Mouse (Mus musculus) heart, adult 8-10 months (tissue): ENCODE measurements around the gene Serpina3g. TPM values are rescaled to one million over a fixed set of nuclear protein-coding genes. Genes with fewer than 3 reads are reported as not detected.

Experiments used
- DNase-seq: peaks from one replicate; pipeline ENCODE4 v3.0.0; 2022; ENCODE audit warnings: low spot score
- total RNA-seq, 4 experiments: library from RNA; stranded (reverse); gene quantifications; 2 replicates each; pipeline ENCODE4 v1.2.4; 2022

The Serpina3g gene
- total RNA-seq, 4 experiments from 2014 or later = 0.84 to 2.1 (median 1.8) TPM

- no peak for DNase-seq
Observed at GRCm38 (mm10) chr12:104279056-104279435, 43.0 kb downstream of the Serpina3g start.

DNA sequence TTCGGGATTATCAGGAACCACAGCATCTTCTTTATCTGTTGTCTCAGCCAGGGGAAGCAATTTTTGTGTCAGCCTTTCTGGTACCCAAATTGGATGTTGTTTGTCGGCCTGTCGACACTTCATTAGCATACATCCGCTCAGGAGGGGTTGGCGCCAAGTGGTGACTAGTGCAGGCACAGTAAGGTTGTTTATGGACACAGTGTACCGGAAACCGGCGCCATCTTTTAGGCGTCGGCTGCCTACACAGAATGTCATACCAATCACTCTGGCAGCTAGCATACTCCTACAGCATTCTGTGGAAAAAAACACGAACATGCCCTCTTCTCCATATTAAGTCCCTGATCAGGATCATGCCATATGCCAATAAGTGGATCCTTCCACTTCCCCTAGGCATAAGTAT, 47.3 kb downstream of the Serpina3g start:
- DNase-seq = no peak

DNA sequence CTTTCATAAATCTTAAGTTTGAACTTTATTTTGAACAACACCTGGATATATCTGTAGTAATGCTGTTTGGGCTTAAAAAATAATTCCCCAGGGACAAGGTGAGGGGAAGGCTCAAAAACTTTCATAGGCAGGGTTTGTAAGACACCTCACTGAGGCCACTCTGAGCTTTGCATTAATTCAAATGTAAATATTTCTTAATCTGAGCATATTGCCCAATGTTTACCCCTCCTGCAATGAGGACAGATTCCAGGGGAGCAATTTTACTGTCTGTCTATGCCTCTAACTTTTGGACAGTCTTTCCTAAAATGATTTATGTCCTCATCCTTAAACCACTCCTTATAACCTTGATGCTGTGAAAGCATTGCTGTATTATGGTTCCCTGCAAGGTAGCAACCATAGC, 52.3 kb downstream of the Serpina3g start:
- no peak for DNase-seq

DNA sequence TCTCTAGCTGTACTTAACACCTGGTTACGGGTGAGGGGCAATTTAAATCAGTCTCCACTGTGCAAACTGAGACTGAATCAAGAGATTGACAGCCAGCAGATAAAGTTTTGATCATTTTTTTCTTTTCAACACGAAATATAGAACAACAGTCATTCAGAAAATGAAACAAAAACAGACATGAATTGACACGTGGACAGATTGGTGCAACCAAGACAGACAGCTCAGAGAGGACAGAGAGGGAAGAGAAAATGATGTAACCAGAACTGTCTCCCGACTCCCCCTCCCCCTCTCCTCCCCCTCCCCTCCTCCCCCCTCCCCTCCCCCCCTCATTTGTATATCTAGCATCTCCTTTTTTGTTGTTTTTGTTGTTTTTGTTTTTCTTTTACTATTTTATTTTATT, 53.8 kb downstream of the Serpina3g start:
- no peak for DNase-seq

Other genes starting within 250 kb of the Serpina3g start
- under 1 TPM in 1 of 4 experiments, not detected in 3; 0.32 TPM for gene Serpina11, start 246.3 kb upstream of the Serpina3g start, total RNA-seq
- gene Serpina9, start 222.5 kb upstream of the Serpina3g start, total RNA-seq = under 1 TPM in 3 of 4 experiments, not detected in 1; 0.08 to 0.11 (median 0.09) TPM
- gene Serpina12, start 191.8 kb upstream of the Serpina3g start, total RNA-seq = not detected
- not detected for gene Serpina5, start 135.1 kb upstream of the Serpina3g start, total RNA-seq
- not detected for gene Serpina3a, start 123.5 kb upstream of the Serpina3g start, total RNA-seq
- gene Serpina3b, start 108.2 kb upstream of the Serpina3g start, total RNA-seq = not detected
- under 1 TPM; 0.41 to 0.63 (median 0.58) TPM for gene Serpina3c, start 82.4 kb upstream of the Serpina3g start, total RNA-seq
- not detected for gene Serpina3f, start 21.7 kb upstream of the Serpina3g start, total RNA-seq
- gene Serpina3i, start 26.9 kb downstream of the Serpina3g start, total RNA-seq = 1 to 10 TPM in 1 of 4 experiments, under 1 TPM in 2, not detected in 1; 0.23 to 1.6 (median 0.53) TPM
- not detected for gene Serpina3j, start 78.3 kb downstream of the Serpina3g start, total RNA-seq
- under 1 TPM in 1 of 4 experiments, not detected in 3; 0.22 TPM for gene Serpina3k, start 102.2 kb downstream of the Serpina3g start, total RNA-seq
- gene Serpina3m, start 102.2 kb downstream of the Serpina3g start, total RNA-seq = under 1 TPM in 2 of 4 experiments, not detected in 2; 0.22 to 0.44 TPM
- 10 to 100 TPM in 2 of 4 experiments, 1 to 10 TPM in 2; 5.4 to 11.2 (median 9.7) TPM for gene Serpina3n, start 170.5 kb downstream of the Serpina3g start, total RNA-seq
- not detected for gene Gsc, start 237.1 kb downstream of the Serpina3g start, total RNA-seq